Mouse (Mus musculus) neural tube, embryonic 14.5 days (tissue): ENCODE measurements around the gene Zfp618. TPM values are rescaled to one million over a fixed set of nuclear protein-coding genes. Genes with fewer than 3 reads are reported as not detected.
A peak's percentile ranks its signal among the peaks of the same experiment; 100 is the strongest.

Experiments used
- ATAC-seq: fragments of 200-750 bp; cut with Nextera tagmentation; 2 replicates; pipeline ENCODE4 v1.8.0; 2017; ENCODE audit warnings: low read depth, mild to moderate bottlenecking, moderate TSS enrichment, moderate library complexity
- H3K27ac ChIP-seq: fragments of 300-500 bp; sonication (generic); 2 replicates; pipeline ENCODE4 v1.5.1; 2014; ENCODE audit warnings: low read depth, mild to moderate bottlenecking, control low read depth, low read length, moderate library complexity, mixed read lengths
- H3K27me3 ChIP-seq: fragments of 300-500 bp; sonication (generic); 2 replicates; pipeline ENCODE4 v1.6.1; 2014; ENCODE audit warnings: low read length; ENCODE audit not compliant: control insufficient read depth, insufficient read depth
- H3K36me3 ChIP-seq: fragments of 300-500 bp; sonication (generic); 2 replicates; pipeline ENCODE4 v1.6.1; 2014; ENCODE audit warnings: low read length, mixed read lengths; ENCODE audit not compliant: control insufficient read depth, insufficient read depth
- H3K4me1 ChIP-seq: fragments of 300-500 bp; sonication (generic); 2 replicates; pipeline ENCODE4 v1.6.1; 2014; ENCODE audit warnings: low read length; ENCODE audit not compliant: control insufficient read depth, insufficient read depth
- H3K4me2 ChIP-seq: fragments of 300-500 bp; sonication (generic); 2 replicates; pipeline ENCODE4 v1.6.1; 2014; ENCODE audit warnings: mild to moderate bottlenecking, low read depth, low read length, control low read depth
- H3K4me3 ChIP-seq: fragments of 300-500 bp; sonication (generic); 2 replicates; pipeline ENCODE4 v1.5.1; 2014; ENCODE audit warnings: low read depth, low read length, control low read depth, mixed read lengths
- H3K9ac ChIP-seq: fragments of 300-500 bp; sonication (generic); replicated peaks from 2 replicates; pipeline ENCODE4 v1.6.1; 2014; ENCODE audit warnings: low read depth, mild to moderate bottlenecking, control low read depth, low read length, mixed read lengths
- H3K9me3 ChIP-seq: fragments of 300-500 bp; sonication (generic); 2 replicates; pipeline ENCODE4 v1.6.1; 2016; ENCODE audit warnings: low read length; ENCODE audit not compliant: control insufficient read depth
- WGBS: fragments of 180-500 bp; shearing (Covaris S2); extraction: QIAGEN DNeasy Blood & Tissue Kit; methylation state at CpG from one replicate; pipeline ENCODE4 v1.1.7; 2014; 5-methylcytosine and 5-hydroxymethylcytosine counted together
- polyA plus RNA-seq: library from polyadenylated mRNA; unstranded; fragments of >200 nt; fragmentation: Nextera tagmentation; extraction: Ambion mirVana; gene quantifications from 2 replicates; pipeline ENCODE4 v1.2.1, GENCODE M21; 2014

The Zfp618 gene
- polyA plus RNA-seq, 1 experiment from 2014 or later = 30.2 TPM

DNA sequence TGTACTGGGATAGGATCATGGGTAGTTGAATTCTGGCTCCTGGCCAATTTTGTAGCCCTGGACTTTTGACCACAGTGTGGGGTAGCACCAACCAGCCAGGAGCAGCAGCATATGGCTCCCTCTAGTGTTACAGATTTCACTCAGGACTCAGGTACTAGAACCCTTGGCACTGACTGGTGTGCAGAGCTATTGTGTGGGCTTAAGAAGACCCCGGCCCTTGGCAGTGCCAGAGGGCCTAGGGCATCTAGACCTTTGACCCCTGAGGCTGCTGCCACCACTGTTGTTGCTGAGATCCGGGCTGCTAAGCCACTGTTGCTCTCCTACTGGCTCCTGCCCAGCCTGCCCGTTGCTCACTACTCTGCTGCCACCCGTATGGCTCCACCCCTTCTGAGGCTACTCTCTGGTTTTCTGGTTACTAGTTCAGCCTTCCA lies 54.1 kb downstream of the Zfp618 start:
- 78% methylated on average over 4 of the region's 4 CpGs for WGBS
- no peak overlapping the region for H3K4me3 ChIP-seq

DNA sequence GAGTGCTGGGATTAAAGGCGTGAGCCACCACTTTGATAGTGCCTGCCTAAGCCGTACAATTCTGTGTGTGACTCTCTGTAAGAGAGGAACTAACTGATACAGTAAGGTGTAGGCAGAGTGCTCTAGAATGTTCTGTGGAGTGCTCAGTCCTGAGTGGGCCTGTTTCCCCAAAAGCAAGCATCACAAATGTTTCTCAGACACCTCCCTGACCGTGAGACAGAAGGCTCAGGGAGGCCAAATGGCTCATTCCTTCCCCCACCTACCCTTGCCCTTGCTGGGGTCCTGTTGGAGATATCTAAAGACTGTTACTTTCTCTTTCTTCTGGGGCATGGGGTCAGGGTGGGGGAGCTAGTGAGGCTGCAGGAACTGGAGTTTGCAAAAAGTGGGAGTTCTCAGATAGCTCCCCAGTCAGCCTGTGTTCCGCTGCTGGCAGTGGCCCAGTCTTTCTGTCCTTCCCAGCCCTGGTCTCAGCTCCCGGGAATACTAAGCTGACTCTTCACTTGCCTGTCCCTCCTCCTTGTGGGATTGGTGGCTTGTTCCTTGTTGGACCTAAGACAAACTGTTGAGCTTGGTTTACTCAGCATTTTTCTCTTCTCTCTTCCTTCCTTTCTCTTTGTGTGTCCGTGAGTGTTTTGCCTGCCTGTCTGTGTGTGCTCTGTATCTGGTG lies 55.8 kb downstream of the Zfp618 start:
- Histone ChIP-seq H3K4me1 (no peaks in the 10 kb centered on the region), H3K27ac (no peak overlapping the region), H3K36me3 (no peaks in the 10 kb centered on the region), H3K4me3 (no peak overlapping the region), H3K27me3 (no peaks in the 10 kb centered on the region), H3K9ac (no peak overlapping the region), H3K9me3 (no peaks in the 10 kb centered on the region), H3K4me2 (no peak overlapping the region)
- 86% methylated on average over 6 of the region's 6 CpGs for WGBS
- ATAC-seq = no peak

More for the DNA sequence above, 54.1 kb downstream of the Zfp618 start:
- H3K9ac ChIP-seq = no peak overlapping the region
- H3K36me3 ChIP-seq = no peaks in the 10 kb centered on the region
- ATAC-seq = peak; percentile 70; the same call in 1 of the 2 replicates
- H3K4me2 ChIP-seq = no peak overlapping the region
- H3K4me1 ChIP-seq = no peaks in the 10 kb centered on the region
- H3K9me3 ChIP-seq = no peaks in the 10 kb centered on the region
- H3K27ac ChIP-seq = no peak overlapping the region
- no peaks in the 10 kb centered on the region for H3K27me3 ChIP-seq

DNA sequence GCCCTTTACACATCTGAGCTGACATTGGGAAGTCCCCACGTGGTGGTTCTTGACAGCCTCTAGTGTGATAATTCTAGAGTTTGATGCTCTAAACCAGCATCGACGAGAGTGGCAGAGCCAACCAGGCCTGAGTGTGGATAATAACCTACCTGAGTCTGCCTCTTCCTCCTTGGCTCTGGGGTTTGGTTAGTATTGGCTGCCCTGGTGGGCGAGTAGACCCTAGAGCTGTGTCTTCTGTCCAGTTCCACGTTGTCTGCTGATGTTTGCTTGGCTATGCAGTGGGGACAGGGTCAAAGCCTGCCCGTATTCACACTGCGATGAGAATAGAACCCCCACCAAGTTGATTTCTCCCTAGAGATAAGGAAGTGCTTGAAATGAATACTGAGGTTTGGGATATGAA lies 58.1 kb downstream of the Zfp618 start:
- H3K27me3 ChIP-seq = no peaks in the 10 kb centered on the region
- no peaks in the 10 kb centered on the region for H3K4me1 ChIP-seq
- H3K9ac ChIP-seq = no peak overlapping the region
- ATAC-seq = no peak
- no peaks in the 10 kb centered on the region for H3K36me3 ChIP-seq
- H3K27ac ChIP-seq = no peak overlapping the region
- H3K4me3 ChIP-seq = no peak overlapping the region
- no peak overlapping the region for H3K4me2 ChIP-seq
- no peaks in the 10 kb centered on the region for H3K9me3 ChIP-seq
- WGBS = 94% methylated on average over 7 of the region's 7 CpGs

DNA sequence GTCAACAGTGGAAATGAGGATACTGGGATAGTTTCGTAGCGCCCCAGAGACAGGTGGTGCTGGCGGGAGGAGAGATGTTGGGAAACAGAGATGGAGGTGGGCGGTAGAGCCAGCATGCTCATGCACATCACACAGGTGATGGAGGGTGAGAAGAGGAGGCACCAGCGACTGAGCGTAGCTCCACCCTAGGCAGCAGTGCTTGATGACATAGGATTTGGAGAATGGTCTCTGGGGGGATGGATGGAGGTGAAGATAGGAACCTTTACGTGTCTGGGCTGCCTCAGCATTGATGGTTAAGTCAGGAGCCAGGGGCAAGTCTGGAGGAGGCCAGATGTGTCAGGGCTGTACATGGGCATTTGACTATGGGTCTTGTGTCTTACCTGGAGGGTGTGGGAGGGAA lies 58.7 kb downstream of the Zfp618 start:
- Histone ChIP-seq H3K9ac (no peak overlapping the region), H3K36me3 (no peaks in the 10 kb centered on the region), H3K27ac (no peak overlapping the region), H3K27me3 (no peaks in the 10 kb centered on the region), H3K4me3 (no peak overlapping the region), H3K9me3 (no peaks in the 10 kb centered on the region), H3K4me2 (no peak overlapping the region), H3K4me1 (no peaks in the 10 kb centered on the region)
- ATAC-seq = no peak
- 95% methylated on average over 7 of the region's 7 CpGs for WGBS

DNA sequence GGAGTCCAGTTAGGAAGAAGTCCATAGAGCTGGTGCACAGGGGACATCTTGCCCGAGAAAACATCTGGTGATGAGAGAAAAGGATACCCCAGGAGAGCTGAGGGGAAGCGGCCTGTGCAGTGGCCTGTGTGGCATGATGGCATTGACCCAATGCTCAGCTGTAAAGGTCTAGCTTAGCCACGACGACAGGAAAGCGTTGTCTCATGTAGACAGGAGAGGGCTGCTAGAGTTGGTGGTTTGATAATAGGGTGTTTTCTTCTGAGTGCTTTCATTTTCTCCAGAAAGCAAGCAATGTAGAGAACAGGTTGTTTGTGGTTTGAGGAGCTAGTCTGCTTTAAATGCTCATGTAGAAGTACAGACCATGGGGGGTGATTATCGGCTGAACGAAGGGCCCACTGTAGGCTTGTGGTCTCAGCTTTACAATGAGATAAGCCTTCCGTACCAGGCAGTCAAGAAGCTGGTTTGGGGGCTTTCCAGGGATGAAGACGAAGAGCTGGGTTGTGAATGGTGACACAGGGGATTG lies 59.4 kb downstream of the Zfp618 start:
- no peak for ATAC-seq
- H3K9ac ChIP-seq = no peak overlapping the region
- H3K27ac ChIP-seq = no peak overlapping the region
- 87% methylated on average over 9 of the region's 9 CpGs for WGBS
- no peaks in the 10 kb centered on the region for H3K4me1 ChIP-seq
- no peak overlapping the region for H3K4me2 ChIP-seq
- no peak overlapping the region for H3K4me3 ChIP-seq
- no peaks in the 10 kb centered on the region for H3K9me3 ChIP-seq
- no peaks in the 10 kb centered on the region for H3K27me3 ChIP-seq
- H3K36me3 ChIP-seq = no peaks in the 10 kb centered on the region

DNA sequence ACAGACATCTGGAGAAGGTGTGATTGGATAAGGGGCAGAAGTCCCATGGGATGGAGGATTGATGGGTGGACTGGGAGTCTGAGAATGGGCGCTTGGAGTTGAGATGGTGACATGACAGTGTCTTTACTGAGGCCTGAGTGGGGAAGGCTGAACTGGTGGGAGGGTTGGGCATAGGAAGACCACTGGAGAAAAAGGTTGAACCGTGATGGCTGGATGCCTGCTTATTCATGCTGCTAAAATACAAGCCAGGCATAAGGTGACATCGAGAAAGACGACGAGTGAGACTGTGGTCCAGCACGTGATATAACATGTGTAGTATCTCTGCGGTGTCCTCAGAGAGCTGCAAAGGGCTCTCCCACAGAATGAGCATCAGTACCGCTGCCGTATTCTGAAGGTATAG lies 59.9 kb downstream of the Zfp618 start:
- Histone ChIP-seq H3K9ac (no peak overlapping the region), H3K4me2 (no peak overlapping the region), H3K4me1 (no peaks in the 10 kb centered on the region), H3K36me3 (no peaks in the 10 kb centered on the region), H3K27me3 (no peaks in the 10 kb centered on the region), H3K9me3 (no peaks in the 10 kb centered on the region), H3K4me3 (no peak overlapping the region), H3K27ac (no peak overlapping the region)
- ATAC-seq = no peak
- 94% methylated on average over 9 of the region's 9 CpGs for WGBS

DNA sequence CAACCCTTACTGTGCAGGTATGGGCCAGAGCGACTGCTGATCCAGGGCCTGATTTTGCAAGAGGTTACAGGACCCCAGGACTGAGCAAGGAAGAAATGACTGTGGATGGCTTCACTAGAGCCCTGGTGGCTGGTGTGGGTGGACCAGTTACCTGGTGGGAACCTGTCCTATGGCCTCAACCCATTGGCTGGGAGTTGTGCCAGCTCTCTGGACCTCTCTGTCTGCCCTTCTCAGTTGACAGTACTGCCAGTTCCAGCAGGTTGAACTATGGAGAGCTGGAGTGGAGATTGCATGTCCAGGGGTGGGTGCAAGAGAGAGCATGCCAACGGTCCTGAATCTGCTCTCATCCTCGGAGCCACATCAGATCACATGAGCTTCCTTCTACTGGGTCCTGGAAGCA lies 60.9 kb downstream of the Zfp618 start:
- no peak for ATAC-seq
- no peak overlapping the region for H3K9ac ChIP-seq
- no peaks in the 10 kb centered on the region for H3K36me3 ChIP-seq
- no peaks in the 10 kb centered on the region for H3K9me3 ChIP-seq
- no peaks in the 10 kb centered on the region for H3K27me3 ChIP-seq
- no peak overlapping the region for H3K4me2 ChIP-seq
- no peak overlapping the region for H3K27ac ChIP-seq
- no peak overlapping the region for H3K4me3 ChIP-seq
- H3K4me1 ChIP-seq = no peaks in the 10 kb centered on the region
- WGBS = 95% methylated on average over 3 of the region's 3 CpGs

DNA sequence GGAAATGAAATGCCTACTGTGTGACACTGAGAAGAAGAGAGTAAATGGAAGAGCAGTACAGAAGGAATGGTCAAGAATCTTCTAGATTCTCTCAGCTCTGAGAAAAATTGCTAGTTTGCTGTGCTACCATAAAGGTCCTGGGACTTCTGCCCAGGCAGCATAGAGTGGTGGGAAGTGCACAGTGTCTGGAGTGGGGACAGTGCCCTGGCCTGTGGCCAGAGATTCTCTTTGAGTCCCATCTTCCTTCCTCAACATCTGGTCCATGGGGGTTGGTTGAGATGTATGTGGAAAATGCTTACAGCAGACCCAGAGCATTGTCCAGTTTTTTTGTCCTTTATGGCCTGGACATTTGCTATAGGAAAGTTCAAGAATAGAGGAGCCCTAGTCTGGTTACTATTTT lies 62.1 kb downstream of the Zfp618 start:
- H3K27ac ChIP-seq = no peak overlapping the region
- H3K4me1 ChIP-seq = no peaks in the 10 kb centered on the region
- ATAC-seq = no peak
- no peak overlapping the region for H3K4me3 ChIP-seq
- no peaks in the 10 kb centered on the region for H3K27me3 ChIP-seq
- H3K9me3 ChIP-seq = no peaks in the 10 kb centered on the region
- no peak overlapping the region for H3K9ac ChIP-seq
- H3K4me2 ChIP-seq = no peak overlapping the region
- no peaks in the 10 kb centered on the region for H3K36me3 ChIP-seq

DNA sequence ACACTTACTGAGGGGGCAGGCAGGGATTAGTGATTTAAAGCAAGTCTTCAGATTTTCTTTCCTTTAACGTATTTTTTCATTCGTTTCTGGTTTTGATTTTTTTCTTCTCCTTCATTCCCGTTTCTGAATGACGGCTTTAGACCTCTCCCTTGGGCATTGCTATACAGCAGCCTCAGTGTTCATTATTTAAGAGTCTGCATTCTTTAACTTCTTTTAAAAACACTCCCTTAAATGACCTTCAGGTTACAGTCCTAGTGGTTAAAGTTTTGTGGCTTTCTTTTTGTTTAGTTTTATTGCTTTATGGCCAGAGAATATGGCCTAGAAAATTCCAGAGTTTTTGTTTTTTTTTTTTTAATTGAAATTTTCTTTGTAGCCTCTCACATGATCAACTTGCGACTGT lies 64.8 kb downstream of the Zfp618 start:
- no peaks in the 10 kb centered on the region for H3K36me3 ChIP-seq
- no peak overlapping the region for H3K27ac ChIP-seq
- no peak overlapping the region for H3K9ac ChIP-seq
- WGBS = 14% methylated on average over 5 of the region's 5 CpGs
- no peaks in the 10 kb centered on the region for H3K27me3 ChIP-seq
- no peak overlapping the region for H3K4me3 ChIP-seq
- H3K4me2 ChIP-seq = no peak overlapping the region
- no peaks in the 10 kb centered on the region for H3K9me3 ChIP-seq
- H3K4me1 ChIP-seq = peaks cover 5% of the 10 kb centered on the region
- ATAC-seq = no peak
